Mouse (Mus musculus) spleen, postnatal 4 days (tissue): ENCODE results near the gene Stpg3.
"Not testable (repeated sequence)": the region's sequence is repeated elsewhere in the genome, so short reads cannot be mapped to it uniquely, and the experiment has no call there.

Source experiments
- DNase-seq, 2 experiments: peaks; one replicate each; pipeline ENCODE4 v3.0.0; 2022; ENCODE audit warnings: low spot score in 2 of 2

Gene Stpg3

GRCm38 (mm10) chr2:25214444-25214843, at the start of gene Stpg3:
Gene Stpg3 (minus strand): TSS chr2:25214637.
- DNase-seq = no peak

- DNase-seq = no peak
Observed at GRCm38 (mm10) chr2:25263623-25264285, 49.3 kb upstream of the Stpg3 start.

GRCm38 (mm10) chr2:25262795-25263622, 48.6 kb upstream of the Stpg3 start:
- peak; percentile 59 to 81 for DNase-seq

- DNase-seq = peak; percentile 96
Observed at GRCm38 (mm10) chr2:25262291-25262767, 47.9 kb upstream of the Stpg3 start, which contains the start of gene Tprn. Gene Tprn (plus strand): TSS chr2:25262618.

- no peak for DNase-seq
Observed at GRCm38 (mm10) chr2:25261870-25262269, 47.4 kb upstream of the Stpg3 start.

- no peak for DNase-seq
Observed at GRCm38 (mm10) chr2:25258887-25259286, 44.5 kb upstream of the Stpg3 start.

- not testable (repeated sequence) for DNase-seq
Observed at GRCm38 (mm10) chr2:25257250-25257649, 42.8 kb upstream of the Stpg3 start.

GRCm38 (mm10) chr2:25256443-25257109, 42.1 kb upstream of the Stpg3 start:
- peak; percentile 68 to 81 for DNase-seq

GRCm38 (mm10) chr2:25255284-25255779, 40.9 kb upstream of the Stpg3 start, which contains the start of gene Tmem203:
Gene Tmem203 (plus strand): TSS chr2:25255439.
- peak; percentile 83 to 92 for DNase-seq

DNA sequence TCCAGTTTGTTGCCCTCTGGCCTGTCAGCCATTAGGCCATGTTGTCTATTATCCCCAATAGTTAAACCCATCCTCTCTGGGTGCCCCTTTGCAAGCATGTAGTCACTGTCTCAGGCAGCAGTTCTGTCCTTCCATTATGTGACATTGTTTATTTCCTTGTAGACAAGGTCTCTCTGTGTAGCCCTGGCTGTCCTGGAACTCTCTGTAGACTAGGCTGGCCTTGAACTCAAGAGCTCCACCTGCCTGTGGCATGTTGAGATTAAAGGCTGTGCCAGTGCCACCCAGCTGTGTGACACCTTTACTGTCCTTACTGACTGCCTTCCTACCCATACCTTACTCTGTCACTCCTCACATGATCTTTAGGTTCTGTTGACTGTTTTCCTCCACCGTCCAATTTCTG, 37.9 kb upstream of the Stpg3 start:
- no peak for DNase-seq

DNA sequence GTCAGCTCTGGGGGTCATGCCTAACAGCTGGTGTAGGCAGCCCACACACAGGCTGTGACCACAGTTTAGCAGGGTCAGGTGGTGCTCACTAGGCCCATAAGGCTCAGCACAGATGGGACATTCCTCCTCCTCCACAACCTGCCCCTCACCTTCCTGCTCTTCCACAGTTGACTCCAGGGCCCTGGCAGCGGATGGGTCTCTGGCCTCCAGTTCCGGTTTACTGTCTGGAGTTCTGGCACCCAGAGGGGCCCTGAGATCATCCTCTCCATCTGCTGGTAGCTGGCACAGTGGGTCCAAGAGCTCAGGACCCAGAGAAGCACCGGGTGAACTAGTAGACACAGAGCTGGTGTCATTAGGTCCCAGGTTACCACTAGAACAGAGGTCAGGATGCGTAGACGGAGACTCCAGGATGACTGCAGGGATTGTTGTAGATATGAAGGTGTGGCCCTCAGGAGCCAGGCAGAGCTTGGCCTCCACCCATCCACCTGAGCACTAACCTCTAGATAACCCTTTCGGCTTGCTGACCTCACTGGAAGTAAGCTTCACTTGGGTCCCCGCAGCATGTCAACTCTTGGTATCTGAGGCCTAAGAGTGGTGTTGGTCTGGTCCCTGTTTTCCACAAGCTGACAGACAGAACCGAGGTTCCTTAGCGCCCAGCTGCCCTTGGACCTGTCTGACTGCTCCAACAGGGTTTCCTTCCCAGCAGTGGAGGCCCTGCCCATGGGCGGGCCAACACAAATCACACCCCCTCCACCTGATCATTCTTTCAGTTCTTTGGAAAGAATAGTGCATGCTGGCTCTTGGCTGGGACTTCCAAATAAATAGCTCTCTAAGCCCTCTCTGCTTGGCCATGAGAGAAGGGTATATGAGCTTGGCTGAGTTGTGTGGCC, 32.0 kb upstream of the Stpg3 start, which contains the start of gene AL732309.1:
Gene AL732309.1, minus strand, starts transcription at position 681 of the 890 bp plus-strand sequence.
- DNase-seq = no peak

DNA sequence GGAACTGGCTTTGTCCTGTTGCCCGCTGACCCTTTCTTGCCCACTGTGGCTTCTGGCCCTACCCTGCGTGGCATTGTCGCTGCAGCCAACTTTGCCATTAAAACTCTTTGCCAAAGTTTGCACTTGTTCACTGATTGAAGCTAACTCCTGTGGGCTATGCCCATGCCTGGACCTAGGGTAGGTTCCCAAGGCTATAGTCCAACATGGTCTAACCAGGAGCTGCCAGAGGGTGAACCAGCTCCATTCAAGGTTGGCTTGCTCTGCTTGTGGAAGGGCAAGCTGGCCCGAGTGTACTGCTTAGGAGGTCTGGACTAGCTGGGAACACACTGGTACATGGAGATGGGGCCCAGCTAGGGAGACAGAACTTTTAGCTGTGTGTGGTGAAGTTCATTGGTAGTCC, 29.7 kb upstream of the Stpg3 start:
- DNase-seq = no peak

GRCm38 (mm10) chr2:25243342-25243741, 28.9 kb upstream of the Stpg3 start:
- DNase-seq = no peak

GRCm38 (mm10) chr2:25242101-25242506, 27.7 kb upstream of the Stpg3 start, which contains the start of the genes Rnf208 and Cysrt1:
Gene Rnf208 (plus strand): TSS chr2:25242255.
Gene Cysrt1 (minus strand): TSS chr2:25242452.
- DNase-seq = no peak

GRCm38 (mm10) chr2:25241438-25241775, 27.0 kb upstream of the Stpg3 start:
- DNase-seq = no peak

GRCm38 (mm10) chr2:25240723-25241437, 26.4 kb upstream of the Stpg3 start:
- peak in 1 of 2 experiments; percentile 52 for DNase-seq

DNA sequence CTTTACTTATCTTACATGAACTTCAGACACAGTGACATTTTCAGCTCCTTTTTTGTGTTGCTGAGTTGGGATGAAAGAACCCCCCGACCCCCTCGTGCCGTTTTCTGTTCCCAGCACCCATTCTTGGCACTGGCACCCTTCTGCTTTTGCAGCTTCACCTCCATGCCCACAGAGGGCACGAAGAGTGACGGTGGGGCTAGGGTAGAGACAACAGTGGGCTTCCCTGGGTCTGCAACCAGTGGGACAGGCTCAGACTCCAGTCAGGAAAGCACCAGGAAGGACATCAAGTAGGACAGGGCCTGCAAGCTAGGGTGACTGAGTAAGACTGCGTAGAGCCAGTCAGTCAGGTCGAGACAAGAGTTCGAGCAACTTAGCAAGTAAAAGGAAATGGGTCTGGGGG, 25.9 kb upstream of the Stpg3 start:
- no peak for DNase-seq

GRCm38 (mm10) chr2:25239766-25240165, 25.3 kb upstream of the Stpg3 start:
- DNase-seq = no peak

DNA sequence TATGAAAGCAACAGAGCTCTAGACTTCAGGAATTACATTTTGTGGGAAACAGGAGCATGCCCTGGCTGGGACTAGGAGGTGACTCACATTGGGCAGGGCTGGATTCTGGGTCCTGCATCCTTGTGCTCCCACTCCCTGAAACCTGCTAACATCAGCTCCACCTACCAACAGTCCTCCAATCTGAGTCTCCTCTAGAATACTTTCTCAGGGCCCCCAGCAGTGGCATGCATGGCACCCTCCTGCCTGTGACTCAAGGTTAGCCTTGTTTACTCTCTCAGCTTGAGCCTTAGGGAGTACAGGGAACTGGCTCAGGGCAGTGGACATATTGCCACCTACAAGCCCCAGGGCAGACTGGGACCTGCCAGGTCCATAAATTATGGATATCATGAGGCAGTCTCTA, 23.7 kb upstream of the Stpg3 start:
- DNase-seq = no peak

DNA sequence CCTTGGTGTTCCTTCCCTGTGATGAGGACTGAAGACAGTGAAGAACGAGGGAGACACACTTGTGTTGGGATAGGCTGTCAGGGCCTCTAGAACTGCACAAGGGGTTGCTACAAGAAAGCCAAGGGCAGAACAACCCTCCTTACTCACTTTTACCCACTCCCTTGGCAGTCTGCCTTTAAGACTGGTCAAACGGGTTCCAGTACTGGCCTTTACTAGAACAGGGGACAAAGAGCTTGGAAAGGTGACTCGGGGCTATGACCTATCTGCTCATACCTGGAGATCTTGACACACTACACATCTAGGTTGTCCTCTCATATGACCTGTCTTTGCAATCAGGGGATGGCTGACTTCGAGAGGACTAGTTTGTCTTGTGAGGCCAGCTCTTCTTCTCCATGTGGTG, 23.1 kb upstream of the Stpg3 start:
- DNase-seq = no peak
